Mouse (Mus musculus) G1E (cell line): Measurements from ENCODE around the gene Daxx. TPM values are rescaled to one million over a fixed set of nuclear protein-coding genes. Genes with fewer than 3 reads are reported as not detected.

Experiments used
- ATAC-seq: 2 replicates; pipeline ENCODE4 v1.8.0; 2016; ENCODE audit warnings: mild to moderate bottlenecking; ENCODE audit not compliant: insufficient number of reproducible peaks, poor library complexity, low FRiP score, severe bottlenecking; ENCODE audit errors: extremely low read depth
- DNase-seq: peaks from one replicate; pipeline ENCODE4 v3.0.0; 2012; ENCODE audit warnings: low spot score
- H3K27me3 ChIP-seq: 2 replicates; pipeline ENCODE4 v1.6.1; 2012; ENCODE audit warnings: mild to moderate bottlenecking, low read length, inconsistent platforms; ENCODE audit not compliant: insufficient read depth
- H3K36me3 ChIP-seq: replicated peaks from 2 replicates; pipeline ENCODE3; 2012; ENCODE audit warnings: mild to moderate bottlenecking, inconsistent platforms
- H3K4me1 ChIP-seq: 2 replicates; pipeline ENCODE4 v1.6.1; 2012; ENCODE audit warnings: low read depth, low read length, inconsistent platforms, mixed read lengths; ENCODE audit not compliant: insufficient read depth
- H3K4me3 ChIP-seq: 2 replicates; pipeline ENCODE4 v1.5.1; 2012; ENCODE audit warnings: low read depth, mild to moderate bottlenecking, inconsistent platforms, low read length, moderate library complexity, mixed read lengths
- H3K9me3 ChIP-seq: replicated peaks from 2 replicates; pipeline ENCODE4 v1.6.1; 2012; ENCODE audit warnings: inconsistent platforms
- CTCF ChIP-seq: IDR thresholded peaks from 2 replicates; pipeline ENCODE4 v1.5.1; 2012; ENCODE audit warnings: low read depth, low read length, inconsistent platforms, mixed read lengths
- GATA1 ChIP-seq: IDR thresholded peaks from 2 replicates; pipeline ENCODE4 v1.6.1; 2012; ENCODE audit warnings: borderline replicate concordance, low read length, inconsistent platforms, mixed read lengths
- GATA2 ChIP-seq: IDR thresholded peaks from 2 replicates; pipeline ENCODE4 v1.6.1; 2012; ENCODE audit warnings: low read depth, low read length, inconsistent platforms, borderline replicate concordance
- POLR2AphosphoS5 ChIP-seq: IDR thresholded peaks from 2 replicates; pipeline ENCODE4 v1.6.1; 2012; ENCODE audit warnings: low read depth, low read length, inconsistent platforms; ENCODE audit not compliant: insufficient replicate concordance
- TAL1 ChIP-seq: conservative IDR thresholded peaks from 2 replicates; pipeline ENCODE4 v1.6.1; 2012; ENCODE audit warnings: low read depth, low read length, inconsistent platforms, mixed read lengths
- polyA plus RNA-seq: library from polyadenylated mRNA; stranded (reverse); fragments of >175 nt; gene quantifications from 2 replicates; pipeline ENCODE4 v1.2.3, GENCODE M21; 2012
- total RNA-seq, 2 experiments: library from RNA; stranded (forward) in 1 of 2; stranded (reverse) in 1 of 2; fragments of 200-1000 nt in 1 of 2; fragments of >200 nt in 1 of 2; fragmentation: Nextera tagmentation in 1 of 2; gene quantifications; 2 replicates each; pipeline ENCODE4 v1.2.3; 2014 to 2017

Daxx gene
- total and polyA plus RNA-seq, 3 experiments = 33.0 to 72.7 (median 67.4) TPM

- peaks cover 70% of the 10 kb centered on the region for H3K4me1 ChIP-seq
- peaks cover 81% of the 10 kb centered on the region for H3K36me3 ChIP-seq
Measured at GRCm38 (mm10) chr17:33952879-33953278, 43.7 kb downstream of the Daxx start.

DNA sequence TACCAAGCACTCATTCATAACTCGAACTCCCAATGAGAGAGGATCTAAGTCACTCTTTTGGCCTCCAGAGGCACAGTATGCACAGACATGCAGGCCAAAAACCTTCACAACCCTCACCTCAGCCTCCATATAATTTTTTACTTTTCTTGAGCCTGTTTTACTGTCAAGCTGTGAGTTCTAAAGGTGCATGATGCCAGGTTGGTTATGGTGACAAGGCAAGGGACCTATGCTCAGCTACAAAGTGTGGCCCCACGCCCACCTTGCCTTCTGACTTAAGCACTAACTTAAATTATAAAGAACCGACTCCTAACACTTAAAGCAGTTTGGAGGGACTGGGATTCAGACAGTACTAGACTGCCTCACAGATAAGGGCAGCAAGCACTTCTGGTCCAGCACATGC is 44.1 kb downstream of the Daxx start:
- DNase-seq (no peak), ATAC-seq (no peak)
- Histone ChIP-seq H3K4me1 (peaks cover 69% of the 10 kb centered on the region), H3K4me3 (peak overlapping the region; percentile 93), H3K9me3 (no peaks in the 10 kb centered on the region), H3K36me3 (peaks cover 81% of the 10 kb centered on the region), H3K27me3 (no peaks in the 10 kb centered on the region)
- no peak for TF ChIP-seq GATA1
- no peak for TF ChIP-seq GATA2
- TF ChIP-seq CTCF = no peak
- TF ChIP-seq POLR2AphosphoS5 = no peak
- no peak for TF ChIP-seq TAL1

More at GRCm38 (mm10) chr17:33952879-33953278, 43.7 kb downstream of the Daxx start:
- Histone ChIP-seq H3K27me3 (no peaks in the 10 kb centered on the region), H3K4me3 (peak overlapping the region; percentile 93), H3K9me3 (no peaks in the 10 kb centered on the region)
- TF ChIP-seq GATA2 = no peak
- no peak for ATAC-seq
- no peak for DNase-seq

- Histone ChIP-seq H3K4me1 (peaks cover 64% of the 10 kb centered on the region), H3K36me3 (peaks cover 81% of the 10 kb centered on the region), H3K9me3 (no peaks in the 10 kb centered on the region), H3K27me3 (no peaks in the 10 kb centered on the region), H3K4me3 (peak overlapping the region; percentile 93)
- ATAC-seq = no peak
- TF ChIP-seq GATA2 (no peak), POLR2AphosphoS5 (0 out of 2 replicates have a peak, but pooled peaks have one; percentile 75)
- no peak for DNase-seq
Measured at GRCm38 (mm10) chr17:33953961-33954565, 44.8 kb downstream of the Daxx start.

GRCm38 (mm10) chr17:33954646-33955554 is 45.7 kb downstream of the Daxx start:
- ATAC-seq = no peak

DNA sequence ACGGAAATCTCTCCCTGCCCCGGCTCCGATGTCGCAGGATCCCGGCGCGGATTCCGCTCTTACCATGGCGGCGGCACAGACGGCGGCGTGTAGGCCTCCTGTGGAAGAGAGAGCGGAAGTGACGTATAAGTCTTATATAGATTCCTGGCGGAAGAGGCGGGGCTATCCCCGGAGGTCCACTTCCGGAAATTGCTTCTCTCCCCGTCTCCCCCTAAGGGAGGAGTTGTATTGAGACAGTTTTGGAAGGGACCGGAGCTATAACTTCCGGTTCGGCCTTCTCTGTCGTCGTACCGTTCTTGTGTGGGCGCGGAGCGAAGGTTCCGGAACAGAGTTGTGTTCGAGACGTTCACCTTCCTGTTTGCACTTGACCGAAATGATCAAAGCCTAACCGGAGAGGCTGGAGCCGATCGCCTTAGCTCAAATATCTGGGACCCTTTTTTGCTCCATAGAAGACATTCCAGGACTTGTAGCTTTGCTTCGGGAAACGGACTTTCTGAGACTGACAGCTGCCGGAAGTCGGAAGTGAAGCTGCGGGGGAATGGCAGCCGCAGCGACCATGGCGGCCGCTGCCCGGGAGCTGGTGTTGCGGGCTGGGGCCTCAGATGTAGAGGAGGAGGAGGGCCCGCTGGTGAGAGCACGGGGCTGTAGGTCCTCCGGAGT is 46.5 kb downstream of the Daxx start, which contains the start of the genes Vps52 and Rps18:
Gene Vps52 (plus strand): TSS at position 258 of the 660 bp plus-strand sequence.
Gene Rps18 (minus strand): TSS at position 447 of the 660 bp plus-strand sequence.
- peak; percentile 98 for DNase-seq
- no peaks in the 10 kb centered on the region for H3K9me3 ChIP-seq
- peaks cover 80% of the 10 kb centered on the region for H3K36me3 ChIP-seq
- no peak for TF ChIP-seq GATA1
- TF ChIP-seq CTCF = no peak
- TF ChIP-seq POLR2AphosphoS5 = no peak
- no peak for TF ChIP-seq GATA2
- TF ChIP-seq TAL1 = no peak
- peaks cover 49% of the 10 kb centered on the region for H3K4me1 ChIP-seq
- ATAC-seq = peak; percentile 77
- peak within 1 kb of the TSS; percentile 93 for H3K4me3 ChIP-seq
- H3K27me3 ChIP-seq = no peaks in the 10 kb centered on the region

More at GRCm38 (mm10) chr17:33954646-33955554, 45.7 kb downstream of the Daxx start:
- Histone ChIP-seq H3K4me3 (peak overlapping the region; percentile 93), H3K4me1 (peaks cover 57% of the 10 kb centered on the region), H3K36me3 (peaks cover 81% of the 10 kb centered on the region), H3K9me3 (no peaks in the 10 kb centered on the region), H3K27me3 (no peaks in the 10 kb centered on the region)
- TF ChIP-seq CTCF = no peak
- no peak for TF ChIP-seq TAL1
- no peak for TF ChIP-seq GATA1
- no peak for TF ChIP-seq GATA2
- no peak; the same call in 1 of the 2 replicates for TF ChIP-seq POLR2AphosphoS5
- no peak for DNase-seq

DNA sequence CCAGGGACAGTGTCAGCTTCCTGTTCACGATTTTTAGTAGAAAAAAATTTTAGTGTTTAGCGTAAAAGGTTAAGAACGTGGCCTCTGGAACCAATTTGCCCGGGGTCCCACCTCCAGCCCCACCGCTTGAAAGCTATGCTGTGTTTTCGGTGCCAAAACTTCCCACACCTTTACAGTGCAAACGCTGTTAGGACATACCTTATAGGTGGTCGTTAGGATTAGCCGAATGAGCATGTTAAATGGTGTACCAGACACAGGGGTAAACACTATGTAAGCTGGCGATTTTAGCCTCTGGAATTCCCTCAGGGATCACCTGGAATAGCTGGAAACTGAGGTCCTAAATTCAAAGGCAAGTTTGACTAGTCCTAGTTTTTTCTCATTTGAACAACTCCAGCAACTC is 47.1 kb downstream of the Daxx start:
- peaks cover 43% of the 10 kb centered on the region for H3K4me1 ChIP-seq
- TF ChIP-seq GATA1 (no peak), TAL1 (no peak), POLR2AphosphoS5 (no peak), CTCF (no peak), GATA2 (no peak)
- H3K27me3 ChIP-seq = no peaks in the 10 kb centered on the region
- H3K36me3 ChIP-seq = peaks cover 80% of the 10 kb centered on the region
- ATAC-seq (no peak), DNase-seq (no peak)
- no peaks in the 10 kb centered on the region for H3K9me3 ChIP-seq
- H3K4me3 ChIP-seq = peak overlapping the region; percentile 93
